ENCODE assay signal across 18 mouse cellular contexts in genomic region chr4:155552917-155553532, GRCm38 (mm10).
"Had no signal": no experiment of that assay in that cellular context is flagged by ENCODE, and none has a peak within 500 bp of the region (broad histone marks: within the 10 kb centered on the region; RNA-seq: fewer than 3 reads in every experiment).

No protein-coding gene starts in this region.

- H3K27me3 ChIP-seq: limb, embryonic 12.5 days; liver, embryonic 13.5 days; lung, embryonic 15.5 days; megakaryocyte, embryonic 14.5 days; midbrain, embryonic 15.5 days; neural tube, embryonic 13.5 days had no signal

- H3K9me3 ChIP-seq: limb, embryonic 12.5 days; liver, embryonic 13.5 days; lung, embryonic 15.5 days; megakaryocyte, embryonic 14.5 days; midbrain, embryonic 15.5 days; neural tube, embryonic 13.5 days had no signal

- H3K4me1 ChIP-seq: limb, embryonic 12.5 days; lung, embryonic 15.5 days; midbrain, embryonic 15.5 days; neural tube, embryonic 13.5 days had no signal

- H3K9ac ChIP-seq: limb, embryonic 12.5 days; liver, embryonic 13.5 days; liver, postnatal 0 days; lung, embryonic 15.5 days; midbrain, embryonic 15.5 days; neural tube, embryonic 13.5 days had no signal

- H3K4me2 ChIP-seq: limb, embryonic 12.5 days; liver, embryonic 13.5 days; lung, embryonic 15.5 days; midbrain, embryonic 11.5 days; midbrain, embryonic 15.5 days; neural tube, embryonic 13.5 days had no signal

- ATAC-seq: liver, postnatal 0 days; midbrain, embryonic 15.5 days had no signal

- H3K4me3 ChIP-seq: left cerebral cortex, adult 2 months; limb, embryonic 12.5 days; liver, embryonic 13.5 days; lung, embryonic 15.5 days; megakaryocyte, embryonic 14.5 days; midbrain, embryonic 15.5 days; neural tube, embryonic 13.5 days had no signal

- H3K27ac ChIP-seq: left cerebral cortex, adult 2 months; limb, embryonic 12.5 days; liver, embryonic 13.5 days; lung, embryonic 15.5 days; macrophage; midbrain, embryonic 15.5 days; neural tube, embryonic 13.5 days had no signal

- DNase-seq: kidney, postnatal 25 days; liver; liver, embryonic 13.5 days; liver, postnatal 0 days; lung, postnatal 14 days; retina, postnatal 1 day; right cerebral cortex, postnatal 4 days; spleen, adult 18-20 months; thymus, adult 18-20 months; thymus, postnatal 14 days had no signal
